Mouse (Mus musculus) limb, embryonic 12.5 days (tissue): ENCODE measurements around the gene Midn. TPM values are rescaled to one million over a fixed set of nuclear protein-coding genes. Genes with fewer than 3 reads are reported as not detected.

Experiments
- ATAC-seq: fragments of 200-750 bp; cut with Nextera tagmentation; 2 replicates; pipeline ENCODE4 v1.8.0; 2017; ENCODE audit warnings: low read depth, moderate TSS enrichment; ENCODE audit not compliant: insufficient number of reproducible peaks, insufficient read depth, low FRiP score, low TSS enrichment
- H3K27ac ChIP-seq: fragments of 300-500 bp; sonication (generic); 2 replicates; pipeline ENCODE4 v1.5.1; 2016; ENCODE audit warnings: mild to moderate bottlenecking, moderate library complexity
- H3K27me3 ChIP-seq: fragments of 300-500 bp; sonication (generic); 2 replicates; pipeline ENCODE4 v1.6.1; 2016; ENCODE audit warnings: mild to moderate bottlenecking, moderate library complexity
- H3K36me3 ChIP-seq: fragments of 300-500 bp; sonication (generic); 2 replicates; pipeline ENCODE4 v1.6.1; 2016; ENCODE audit warnings: mild to moderate bottlenecking, moderate library complexity
- H3K4me1 ChIP-seq: fragments of 300-500 bp; sonication (generic); replicated peaks from 2 replicates; pipeline ENCODE4 v1.6.1; 2016
- H3K4me2 ChIP-seq: fragments of 300-500 bp; sonication (generic); 2 replicates; pipeline ENCODE4 v1.6.1; 2016; ENCODE audit warnings: mild to moderate bottlenecking, moderate library complexity
- H3K4me3 ChIP-seq: fragments of 300-500 bp; sonication (generic); replicated peaks from 2 replicates; pipeline ENCODE4 v1.5.1; 2016; ENCODE audit warnings: mild to moderate bottlenecking
- H3K9ac ChIP-seq: fragments of 300-500 bp; sonication (generic); replicated peaks from 2 replicates; pipeline ENCODE4 v1.6.1; 2016; ENCODE audit warnings: mild to moderate bottlenecking, moderate library complexity
- H3K9me3 ChIP-seq: fragments of 300-500 bp; sonication (generic); 2 replicates; pipeline ENCODE4 v1.6.1; 2016; ENCODE audit warnings: mild to moderate bottlenecking, moderate library complexity
- WGBS: fragments of 180-500 bp; shearing (Covaris S2); methylation state at CpG from one replicate; pipeline ENCODE4 v1.1.7; 2016; 5-methylcytosine and 5-hydroxymethylcytosine counted together
- polyA plus RNA-seq: library from polyadenylated mRNA; unstranded; fragments of >200 nt; fragmentation: Nextera tagmentation; extraction: Ambion mirVana; gene quantifications from 2 replicates; pipeline ENCODE4 v1.2.1, GENCODE M21; 2016

Midn gene
- polyA plus RNA-seq, 1 experiment from 2014 or later: 30.6 TPM

- Histone ChIP-seq H3K4me1 (peaks cover 32% of the 10 kb centered on the region), H3K9ac (no peak overlapping the region), H3K9me3 (no peaks in the 10 kb centered on the region), H3K4me2 (no peak overlapping the region), H3K4me3 (no peak overlapping the region), H3K27ac (no peak overlapping the region), H3K36me3 (peaks cover 60% of the 10 kb centered on the region), H3K27me3 (peaks cover 40% of the 10 kb centered on the region)
- ATAC-seq: no peak
- 39% methylated on average over 27 of the region's 27 CpGs for WGBS
Observed at GRCm38 (mm10) chr10:80186649-80187048, 38.6 kb downstream of the Midn start.

GRCm38 (mm10) chr10:80187739-80188138, 39.7 kb downstream of the Midn start:
- Histone ChIP-seq H3K27me3 (peaks cover 51% of the 10 kb centered on the region), H3K36me3 (peaks cover 51% of the 10 kb centered on the region), H3K4me1 (peaks cover 26% of the 10 kb centered on the region), H3K9me3 (no peaks in the 10 kb centered on the region), H3K27ac (no peak overlapping the region), H3K9ac (no peak overlapping the region), H3K4me3 (no peak overlapping the region), H3K4me2 (no peak overlapping the region)
- no peak for ATAC-seq
- 88% methylated on average over 10 of the region's 10 CpGs for WGBS

DNA sequence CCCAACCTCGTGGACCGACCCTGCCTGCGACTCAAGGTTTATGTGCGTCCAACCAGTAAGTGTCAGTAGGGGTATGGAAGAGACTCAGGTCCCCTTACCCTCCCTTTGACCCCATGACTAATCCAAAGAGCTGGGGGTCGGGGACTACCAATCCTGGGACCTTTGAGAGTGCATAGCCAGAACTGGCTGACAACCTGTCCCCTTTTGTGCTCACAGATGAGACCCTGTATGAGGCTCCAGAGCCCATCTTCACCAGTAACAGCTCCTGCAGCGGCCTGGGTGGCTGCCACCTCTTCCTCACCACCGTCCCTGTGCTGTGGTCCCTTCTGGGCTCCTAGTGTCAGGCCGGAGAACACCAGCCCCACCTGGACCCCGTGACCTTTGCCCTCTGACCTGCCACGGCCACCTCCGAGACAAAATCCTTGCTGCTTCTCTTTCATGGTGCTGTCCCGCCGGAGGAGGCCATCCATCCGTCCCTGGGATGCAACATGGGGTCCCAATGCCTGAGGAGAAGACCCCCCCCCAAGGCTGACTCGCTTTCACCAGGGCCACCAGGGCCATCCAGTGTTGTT, 40.5 kb downstream of the Midn start:
- peaks cover 55% of the 10 kb centered on the region for H3K27me3 ChIP-seq

GRCm38 (mm10) chr10:80189999-80190398, 41.9 kb downstream of the Midn start:
- H3K27me3 ChIP-seq: peaks cover 55% of the 10 kb centered on the region
- H3K4me2 ChIP-seq: peak overlapping the region; percentile 74
- peak overlapping the region; percentile 45 for H3K4me3 ChIP-seq
- peaks cover 26% of the 10 kb centered on the region for H3K4me1 ChIP-seq
- no peaks in the 10 kb centered on the region for H3K9me3 ChIP-seq
- ATAC-seq: no peak
- peaks cover 34% of the 10 kb centered on the region for H3K36me3 ChIP-seq
- H3K27ac ChIP-seq: no peak overlapping the region
- 7% methylated on average over 21 of the region's 21 CpGs for WGBS
- H3K9ac ChIP-seq: peak overlapping the region; percentile 60; the same call in 1 of the 2 replicates

More for the DNA sequence above, 40.5 kb downstream of the Midn start:
- Histone ChIP-seq H3K36me3 (peaks cover 43% of the 10 kb centered on the region), H3K9ac (0 out of 2 replicates have a peak overlapping the region, but pooled peaks have one; percentile 44), H3K9me3 (no peaks in the 10 kb centered on the region), H3K4me3 (no peak overlapping the region), H3K27ac (no peak overlapping the region), H3K4me2 (no peak overlapping the region), H3K4me1 (peaks cover 26% of the 10 kb centered on the region)
- no peak for ATAC-seq
- 76% methylated on average over 15 of the region's 15 CpGs for WGBS

GRCm38 (mm10) chr10:80190491-80191051, 42.5 kb downstream of the Midn start:
- Histone ChIP-seq H3K4me1 (peaks cover 26% of the 10 kb centered on the region), H3K4me2 (peak overlapping the region; percentile 74)
- ATAC-seq: no peak

DNA sequence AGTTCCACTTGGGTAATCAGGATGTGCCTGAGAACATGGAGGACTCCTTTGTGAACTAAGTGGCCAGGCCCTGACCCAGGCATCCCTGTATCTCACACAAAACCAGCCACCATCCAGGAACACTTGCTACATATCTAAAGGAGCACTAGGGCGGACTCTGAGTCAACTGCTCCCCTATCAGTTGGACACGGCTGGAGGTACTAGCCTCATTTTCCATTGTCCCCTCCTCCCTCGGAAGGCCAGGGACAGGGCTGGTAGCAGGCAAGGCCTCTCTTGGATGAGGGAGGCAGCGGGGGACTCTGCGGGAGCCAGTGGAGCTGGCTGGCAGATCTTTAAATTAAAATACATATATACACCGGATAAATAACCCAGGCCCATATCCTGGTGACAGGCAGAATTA, 45.9 kb downstream of the Midn start:
- Histone ChIP-seq H3K27ac (no peak overlapping the region), H3K9ac (0 out of 2 replicates have a peak overlapping the region, but pooled peaks have one; percentile 1), H3K27me3 (peaks cover 44% of the 10 kb centered on the region), H3K9me3 (no peaks in the 10 kb centered on the region), H3K4me3 (no peak overlapping the region), H3K36me3 (peaks cover 4% of the 10 kb centered on the region), H3K4me2 (no peak overlapping the region), H3K4me1 (peaks cover 19% of the 10 kb centered on the region)
- no peak for ATAC-seq
- 82% methylated on average over 6 of the region's 6 CpGs for WGBS

More at GRCm38 (mm10) chr10:80190491-80191051, 42.5 kb downstream of the Midn start:
- H3K9me3 ChIP-seq: no peaks in the 10 kb centered on the region
- WGBS: 1% methylated on average over 48 of the region's 48 CpGs
- peak overlapping the region; percentile 60 for H3K9ac ChIP-seq
- peaks cover 55% of the 10 kb centered on the region for H3K27me3 ChIP-seq
- peak overlapping the region; percentile 45 for H3K4me3 ChIP-seq
- peaks cover 34% of the 10 kb centered on the region for H3K36me3 ChIP-seq
- 0 out of 2 replicates have a peak overlapping the region, but pooled peaks have one; percentile 29 for H3K27ac ChIP-seq

DNA sequence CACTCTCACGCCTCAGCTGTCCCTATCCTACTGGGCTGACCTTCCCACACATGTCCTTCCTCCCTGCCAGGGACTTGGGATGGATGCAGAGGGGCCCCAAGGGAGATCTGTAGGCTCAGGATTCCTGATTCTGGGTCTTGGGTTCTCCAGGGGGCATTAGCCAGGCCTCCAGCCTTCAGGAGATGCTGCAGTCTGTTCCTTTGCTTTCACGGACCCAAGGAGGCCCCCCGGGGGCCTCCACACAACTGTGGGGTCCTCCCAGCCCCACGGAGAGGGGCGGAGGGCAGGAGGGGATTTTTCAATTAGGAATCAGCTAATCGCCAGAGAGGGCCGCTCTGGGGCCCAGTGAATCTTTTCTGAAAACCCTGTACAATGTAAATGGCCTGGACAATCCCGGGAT, 46.4 kb downstream of the Midn start:
- H3K36me3 ChIP-seq: no peaks in the 10 kb centered on the region
- H3K9ac ChIP-seq: no peak overlapping the region
- no peak overlapping the region for H3K4me3 ChIP-seq
- ATAC-seq: no peak
- no peak overlapping the region for H3K27ac ChIP-seq
- H3K27me3 ChIP-seq: peaks cover 40% of the 10 kb centered on the region
- H3K4me2 ChIP-seq: no peak overlapping the region
- 60% methylated on average over 8 of the region's 8 CpGs for WGBS
- H3K9me3 ChIP-seq: no peaks in the 10 kb centered on the region
- peaks cover 16% of the 10 kb centered on the region for H3K4me1 ChIP-seq

DNA sequence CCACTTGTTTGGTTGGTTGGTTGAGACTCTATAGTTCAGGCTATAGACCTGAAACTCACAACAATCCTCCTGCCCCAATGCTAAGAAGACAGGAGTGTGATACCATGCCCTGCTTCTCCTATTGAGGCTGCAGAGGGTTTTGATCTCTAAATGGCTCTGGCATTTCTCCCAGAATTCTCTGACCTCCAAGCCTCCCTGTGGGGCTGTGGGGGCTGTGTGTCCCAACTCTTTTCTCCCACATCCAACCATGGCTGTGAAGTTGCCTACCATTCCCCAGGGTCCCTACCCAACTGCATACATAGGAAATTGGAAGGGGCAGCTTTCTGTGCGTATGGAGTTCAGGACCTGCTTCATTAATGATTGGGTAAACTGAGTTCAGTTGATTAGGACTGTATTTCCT, 48.1 kb downstream of the Midn start:
- no peaks in the 10 kb centered on the region for H3K9me3 ChIP-seq
- H3K4me3 ChIP-seq: no peak overlapping the region
- H3K4me2 ChIP-seq: no peak overlapping the region
- H3K9ac ChIP-seq: no peak overlapping the region
- 0 out of 2 replicates have a peak, but pooled peaks cover 2% of the 10 kb centered on the region for H3K4me1 ChIP-seq
- peaks cover 23% of the 10 kb centered on the region for H3K27me3 ChIP-seq
- no peak overlapping the region for H3K27ac ChIP-seq
- WGBS: 90% methylated on average over 1 of the region's 1 CpGs
- ATAC-seq: no peak
- H3K36me3 ChIP-seq: no peaks in the 10 kb centered on the region

DNA sequence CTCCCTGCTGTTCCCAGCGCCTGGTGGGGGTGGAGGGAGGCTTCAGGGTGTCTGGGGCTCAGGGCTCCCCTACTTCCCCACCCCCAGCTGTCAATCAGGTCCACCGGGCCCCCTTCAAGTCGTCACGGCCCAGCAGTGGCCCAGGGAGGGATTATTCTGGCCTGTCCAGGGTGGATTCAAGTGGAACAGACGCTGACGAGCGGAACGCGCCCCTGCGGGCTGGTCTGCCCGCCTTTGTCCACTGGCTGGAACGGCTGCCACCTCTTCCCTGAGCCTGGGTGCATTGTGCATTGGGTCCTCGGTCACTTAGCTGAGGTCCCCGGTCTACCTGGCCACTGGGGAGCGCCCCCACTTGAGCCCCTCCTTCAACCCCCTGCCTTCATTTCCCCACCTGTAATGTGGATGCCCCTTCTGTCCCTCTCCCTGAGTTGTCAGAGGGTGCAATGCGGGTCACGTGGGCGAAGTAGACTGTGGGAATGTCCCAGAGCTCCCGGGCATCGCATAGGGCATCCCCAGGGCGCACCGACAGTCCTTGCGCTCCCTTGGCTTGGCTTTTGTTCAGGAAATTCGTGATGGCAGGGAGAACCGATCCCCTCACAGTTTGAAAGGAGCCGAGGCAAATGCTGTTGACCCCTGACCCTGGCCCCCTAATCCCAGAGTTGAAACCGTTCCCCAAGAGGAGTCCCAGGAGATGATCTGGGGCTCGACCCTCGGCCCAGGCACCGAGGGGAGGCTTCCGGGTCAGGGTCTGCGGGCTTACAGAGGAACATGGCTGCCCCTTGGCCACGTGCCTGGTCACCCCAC, 48.9 kb downstream of the Midn start:
- 78% methylated on average over 33 of the region's 33 CpGs for WGBS
- Histone ChIP-seq H3K36me3 (no peaks in the 10 kb centered on the region), H3K27ac (no peak overlapping the region), H3K4me2 (no peak overlapping the region), H3K9me3 (no peaks in the 10 kb centered on the region), H3K4me1 (0 out of 2 replicates have a peak, but pooled peaks cover 2% of the 10 kb centered on the region), H3K9ac (no peak overlapping the region; the same call in 1 of the 2 replicates), H3K27me3 (peaks cover 15% of the 10 kb centered on the region), H3K4me3 (no peak overlapping the region)
- ATAC-seq: no peak

DNA sequence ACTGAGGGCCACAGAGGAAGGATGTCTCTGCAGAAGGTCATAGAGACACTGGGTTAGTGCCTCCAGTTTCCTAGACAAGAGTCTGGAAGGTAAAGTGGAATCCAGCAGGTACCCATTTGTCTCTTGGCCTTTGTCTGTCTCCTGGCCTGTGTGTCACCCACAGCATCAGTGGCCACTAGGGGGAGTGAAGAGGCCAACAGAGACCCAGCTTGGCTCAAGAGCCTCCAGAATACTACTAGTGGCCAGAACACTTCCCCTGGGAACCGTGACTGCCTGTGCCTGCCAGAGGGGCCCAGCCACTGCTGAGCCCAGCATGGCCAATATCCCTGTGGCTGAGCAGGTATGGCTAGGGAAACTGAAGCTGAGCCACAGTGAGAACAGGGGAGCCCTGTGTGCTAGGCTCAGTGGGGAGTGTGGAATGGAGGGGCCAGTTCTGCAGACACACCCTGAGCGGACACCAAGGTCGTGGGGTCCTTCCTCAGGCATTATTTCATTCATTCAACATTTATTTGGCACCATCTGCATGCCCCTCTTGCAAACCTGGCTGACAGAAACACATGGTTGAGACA, 51.5 kb downstream of the Midn start:
- H3K9ac ChIP-seq: no peak overlapping the region
- H3K4me1 ChIP-seq: 0 out of 2 replicates have a peak, but pooled peaks cover 7% of the 10 kb centered on the region
- H3K4me3 ChIP-seq: no peak overlapping the region
- no peaks in the 10 kb centered on the region for H3K36me3 ChIP-seq
- ATAC-seq: peak; percentile 84
- WGBS: 55% methylated on average over 3 of the region's 3 CpGs
- no peaks in the 10 kb centered on the region for H3K9me3 ChIP-seq
- no peak overlapping the region for H3K27ac ChIP-seq
- 0 out of 2 replicates have a peak, but pooled peaks cover 4% of the 10 kb centered on the region for H3K27me3 ChIP-seq
- H3K4me2 ChIP-seq: no peak overlapping the region

GRCm38 (mm10) chr10:80200485-80200884, 52.4 kb downstream of the Midn start:
- no peak for ATAC-seq
- 73% methylated on average over 6 of the region's 6 CpGs for WGBS
- Histone ChIP-seq H3K36me3 (no peaks in the 10 kb centered on the region), H3K4me1 (0 out of 2 replicates have a peak, but pooled peaks cover 7% of the 10 kb centered on the region), H3K27me3 (0 out of 2 replicates have a peak, but pooled peaks cover 4% of the 10 kb centered on the region), H3K9ac (no peak overlapping the region), H3K4me3 (no peak overlapping the region), H3K27ac (no peak overlapping the region), H3K9me3 (no peaks in the 10 kb centered on the region), H3K4me2 (no peak overlapping the region)
